Mouse (Mus musculus) ES-E14 (cell line): Measurements from ENCODE around the gene Trim13.

Source experiments
- CHD2 ChIP-seq: IDR thresholded peaks from 2 replicates; pipeline ENCODE4 v1.6.1; 2014; ENCODE audit warnings: mild to moderate bottlenecking, low read depth, low read length, inconsistent platforms
- ZNF384 ChIP-seq: IDR thresholded peaks from 2 replicates; pipeline ENCODE4 v1.6.1; 2012; ENCODE audit warnings: low read depth, low read length, inconsistent platforms

- no peak for TF ChIP-seq ZNF384
- TF ChIP-seq CHD2 = no peak
Observed at GRCm38 (mm10) chr14:61613319-61613718, 15.3 kb downstream of the Trim13 start.
